In genomic region chr4:125063829-125064228, GRCm38 (mm10) we compare ENCODE assay signal across 19 mouse cellular contexts. TPM values are rescaled to one million over a fixed set of nuclear protein-coding genes. Genes with fewer than 3 reads are reported as not detected.
"Had no signal": no experiment of that assay in that cellular context is flagged by ENCODE, and none has a peak within 500 bp of the region (broad histone marks: within the 10 kb centered on the region; RNA-seq: fewer than 3 reads in every experiment).

No protein-coding gene starts in this region.

- H3K4me3 ChIP-seq: lung, embryonic 15.5 days; midbrain, embryonic 13.5 days; midbrain, embryonic 15.5 days; neural tube, embryonic 12.5 days; stomach, embryonic 15.5 days had no signal

- H3K9me3 ChIP-seq: lung, embryonic 15.5 days; megakaryocyte, embryonic 14.5 days; midbrain, embryonic 13.5 days; midbrain, embryonic 15.5 days; neural tube, embryonic 12.5 days; stomach, embryonic 15.5 days had no signal

- DNase-seq: liver, postnatal 0 days; lung, adult 2 months; lung, postnatal 14 days; lung, postnatal 36 days; right cerebral cortex, postnatal 14 days; thymus, adult 2 months; thymus, postnatal 25 days; thymus, postnatal 4 days had no signal

- H3K27me3 ChIP-seq: lung, embryonic 15.5 days; megakaryocyte, embryonic 14.5 days; neural tube, embryonic 12.5 days; stomach, embryonic 15.5 days had no signal

- H3K4me2 ChIP-seq: lung, embryonic 15.5 days; midbrain, embryonic 11.5 days; midbrain, embryonic 13.5 days; midbrain, embryonic 15.5 days; neural tube, embryonic 12.5 days; stomach, embryonic 15.5 days had no signal

- H3K9ac ChIP-seq: liver, postnatal 0 days; lung, embryonic 15.5 days; midbrain, embryonic 13.5 days; midbrain, embryonic 15.5 days; neural tube, embryonic 12.5 days; stomach, embryonic 15.5 days had no signal

- H3K27ac ChIP-seq: lung, embryonic 15.5 days; macrophage; midbrain, embryonic 13.5 days; midbrain, embryonic 15.5 days; neural tube, embryonic 12.5 days; stomach, embryonic 15.5 days; stomach, postnatal 0 days had no signal

RNA-seq across cellular contexts. Expression of gene Dnali1, which starts 1.7 kb away (rescaled TPM):
- total RNA-seq: monocyte, adult 5-6 weeks had no signal
- polyA plus RNA-seq: spleen, adult 2 months had no signal
